Mouse (Mus musculus): ENCODE measurements at regions not wholly inside any gene's neighbourhood (a gene's known extent, or its start where the extent isn't known, plus 50 kb on each side); places are given as distances from the start of the nearest gene placed in this dataset.

GRCm38 (mm10) chr11:6889120-6889519, 51.7 kb upstream of the Gm11983 start:
- intact Hi-C loops (cut with DNase I): loop anchor here (5.0 kb wide), 1 partner anchor 78 kb away; no protein-coding TSS in a partner anchor
- no peak for DNase-seq (ENCODE audit: low spot score in 2 of 2)
